Mouse (Mus musculus) CH12.LX (cell line): ENCODE data around the gene Adamts3.

Experiments used
- CTCF ChIP-seq, 2 experiments: IDR thresholded peaks in 1 of 2; conservative IDR thresholded peaks in 1 of 2; 2 replicates each; pipeline ENCODE4 v1.5.1; 2011 to 2012; ENCODE audit warnings: low read depth in 2 of 2, low read length in 2 of 2, improper control_type of control experiment in 1 of 2, inconsistent platforms in 1 of 2, mild to moderate bottlenecking in 1 of 2, moderate library complexity in 1 of 2
- EP300 ChIP-seq: IDR thresholded peaks from 2 replicates; pipeline ENCODE4 v1.6.1; 2011; ENCODE audit warnings: low read length, improper control_type of control experiment
- POLR2A ChIP-seq: IDR thresholded peaks from 2 replicates; pipeline ENCODE4 v1.6.1; 2011; ENCODE audit warnings: low read depth, mild to moderate bottlenecking, improper control_type of control experiment, low read length
- POLR2AphosphoS2 ChIP-seq: IDR thresholded peaks from 2 replicates; pipeline ENCODE4 v1.6.1; 2011; ENCODE audit warnings: low read depth, low read length, improper control_type of control experiment
- RCOR1 ChIP-seq: conservative IDR thresholded peaks from 2 replicates; pipeline ENCODE4 v1.6.1; 2012; ENCODE audit warnings: low read depth, mild to moderate bottlenecking, inconsistent platforms, low read length, improper control_type of control experiment
- USF2 ChIP-seq: conservative IDR thresholded peaks from 2 replicates; pipeline ENCODE4 v1.6.1; 2011; ENCODE audit warnings: low read depth, low read length, improper control_type of control experiment
- ZNF384 ChIP-seq: IDR thresholded peaks from 2 replicates; pipeline ENCODE4 v1.6.1; 2012; ENCODE audit warnings: low read depth, low read length, improper control_type of control experiment, inconsistent platforms

GRCm38 (mm10) chr5:89674066-89674848 is 208.9 kb downstream of the Adamts3 start:
- TF ChIP-seq RCOR1 (no peak), POLR2A (no peak), EP300 (no peak), POLR2AphosphoS2 (no peak), ZNF384 (no peak), CTCF (conservative IDR thresholded peaks at IDR 0.05 in 1 of 2, IDR thresholded peaks at IDR 0.05 in 1 of 2; ENCODE audit: low read depth in 2 of 2, low read length in 2 of 2) (peak in 1 of 2 experiments; percentile 11; a peak in 1 of 4 replicates), USF2 (no peak)
